Mouse (Mus musculus): ENCODE results near the gene Cngb1. TPM values are rescaled to one million over a fixed set of nuclear protein-coding genes. Genes with fewer than 3 reads are reported as not detected.

The Cngb1 gene
- polyA plus RNA-seq (2016; fragmentation: Nextera tagmentation; extraction: Ambion mirVana), result 0.04 TPM in 1 of 2 replicates, not detected in the other

GRCm38 (mm10) chr8:95306431-95306830 lies at the start of gene Cngb1:
Gene Cngb1, minus strand, starts transcription at chr8:95306585.
- Histone ChIP-seq H3K27me3 (ENCODE audit: low read depth, poor library complexity, severe bottlenecking) (no peaks in the 10 kb centered on the region), H3K4me1 (peaks cover 6% of the 10 kb centered on the region; the same call in 1 of the 2 replicates), H3K36me3 (no peaks in the 10 kb centered on the region), H3K4me3 (no peak within 1 kb of the TSS), H3K27ac (no peak within 1 kb of the TSS), H3K9me3 (replicated peaks) (no peaks in the 10 kb centered on the region)
- no peak for DNase-seq (ENCODE audit: low spot score)
- WGBS, result 51% methylated on average over 6 of the region's 6 CpGs

GRCm38 (mm10) chr8:95354606-95355005 lies 48.2 kb upstream of the Cngb1 start:
- Histone ChIP-seq H3K36me3 (peaks cover 4% of the 10 kb centered on the region; the same call in 1 of the 2 replicates), H3K4me3 (no peak overlapping the region), H3K27me3 (ENCODE audit: low read depth, poor library complexity, severe bottlenecking) (peaks cover 51% of the 10 kb centered on the region), H3K9me3 (replicated peaks) (no peaks in the 10 kb centered on the region), H3K27ac (no peak overlapping the region), H3K4me1 (peaks cover 41% of the 10 kb centered on the region)
- DNase-seq (ENCODE audit: low spot score), result no peak
- 88% methylated on average over 2 of the region's 2 CpGs for WGBS

GRCm38 (mm10) chr8:95352871-95353866 lies 46.8 kb upstream of the Cngb1 start:
- peaks cover 33% of the 10 kb centered on the region for H3K4me1 ChIP-seq
- H3K9me3 ChIP-seq (replicated peaks), result no peaks in the 10 kb centered on the region
- peaks cover 64% of the 10 kb centered on the region for H3K27me3 ChIP-seq (ENCODE audit: low read depth, poor library complexity, severe bottlenecking)

DNA sequence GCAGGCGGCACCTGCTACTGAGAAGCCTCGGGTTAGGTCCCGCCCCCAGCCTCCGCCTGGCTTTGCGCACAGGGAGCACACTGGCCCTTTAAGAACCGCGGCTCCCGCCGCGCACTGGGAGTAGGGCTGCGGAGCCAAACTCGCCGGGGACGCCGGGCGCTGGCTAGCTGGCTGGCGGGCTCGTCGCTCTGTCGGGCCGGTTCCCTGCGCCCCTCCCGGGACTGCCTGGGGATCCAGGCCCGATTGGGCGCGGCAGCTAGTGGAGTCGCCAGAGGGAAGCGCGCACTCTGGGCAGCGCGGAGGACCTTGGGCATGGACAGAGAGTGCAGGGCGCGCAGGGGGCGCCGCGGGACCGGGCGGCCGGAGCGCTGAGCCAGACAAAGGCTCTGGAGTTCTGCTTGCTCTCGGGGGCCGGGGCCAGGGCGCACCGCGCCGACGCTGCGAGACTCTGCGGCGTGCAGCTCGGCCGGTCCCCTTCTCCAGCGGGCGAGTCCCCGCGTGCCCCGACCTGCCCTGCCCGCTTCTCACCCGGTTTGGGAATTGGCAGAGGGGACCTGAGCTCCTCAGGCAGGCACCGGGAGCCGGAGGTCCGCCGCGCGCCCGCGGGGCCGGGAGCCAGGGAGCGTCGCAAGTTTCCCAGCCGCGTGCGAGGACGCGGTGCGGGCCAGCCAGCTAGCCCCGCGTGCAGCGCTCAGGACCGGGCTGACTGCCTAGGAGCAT lies 45.9 kb upstream of the Cngb1 start, which contains the start of gene Mmp15:
Mmp15 (plus strand) TSS at position 118 of the 720 bp plus-strand sequence.
- peaks cover 4% of the 10 kb centered on the region; the same call in 1 of the 2 replicates for H3K36me3 ChIP-seq
- under 1% methylated on average over 80 of the region's 80 CpGs for WGBS
- H3K4me1 ChIP-seq, result peaks cover 33% of the 10 kb centered on the region
- no peaks in the 10 kb centered on the region for H3K9me3 ChIP-seq (replicated peaks)
- peak; percentile 78 for DNase-seq (ENCODE audit: low spot score)
- H3K27ac ChIP-seq, result peak within 1 kb of the TSS; percentile 93
- H3K4me3 ChIP-seq, result peak within 1 kb of the TSS; percentile 86
- H3K27me3 ChIP-seq (ENCODE audit: low read depth, poor library complexity, severe bottlenecking), result peaks cover 68% of the 10 kb centered on the region

More at GRCm38 (mm10) chr8:95352871-95353866, 46.8 kb upstream of the Cngb1 start:
- peak; percentile 84 for DNase-seq (ENCODE audit: low spot score)
- H3K36me3 ChIP-seq, result peaks cover 4% of the 10 kb centered on the region; the same call in 1 of the 2 replicates
- H3K4me3 ChIP-seq, result peak overlapping the region; percentile 86
- 2% methylated on average over 62 of the region's 62 CpGs for WGBS
- H3K27ac ChIP-seq, result peak overlapping the region; percentile 93

DNA sequence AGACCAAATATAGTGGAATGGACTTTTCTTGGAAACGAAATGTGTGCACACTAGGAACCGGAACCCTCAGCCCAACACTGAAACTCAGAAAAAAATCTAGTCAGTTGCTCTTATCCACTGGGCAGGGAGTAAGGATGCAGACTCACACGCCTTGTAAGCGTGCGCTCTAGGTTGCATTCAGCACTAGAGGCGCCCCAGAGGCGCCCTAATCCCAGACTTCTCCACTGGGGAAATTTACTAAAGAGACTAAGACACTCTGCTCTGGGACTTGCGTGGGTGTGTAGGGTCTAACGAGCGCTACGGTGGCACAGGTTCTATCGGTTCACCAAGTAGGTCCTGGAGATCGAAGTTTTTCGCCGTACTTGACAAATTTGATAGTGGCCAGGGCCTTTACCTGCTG lies 45.1 kb upstream of the Cngb1 start:
- DNase-seq (ENCODE audit: low spot score), result no peak
- 6% methylated on average over 15 of the region's 15 CpGs for WGBS
- no peaks in the 10 kb centered on the region for H3K9me3 ChIP-seq (replicated peaks)
- peak overlapping the region; percentile 86 for H3K4me3 ChIP-seq
- peaks cover 40% of the 10 kb centered on the region for H3K4me1 ChIP-seq
- H3K27ac ChIP-seq, result no peak overlapping the region
- peaks cover 68% of the 10 kb centered on the region for H3K27me3 ChIP-seq (ENCODE audit: low read depth, poor library complexity, severe bottlenecking)
- H3K36me3 ChIP-seq, result peaks cover 4% of the 10 kb centered on the region; the same call in 1 of the 2 replicates

DNA sequence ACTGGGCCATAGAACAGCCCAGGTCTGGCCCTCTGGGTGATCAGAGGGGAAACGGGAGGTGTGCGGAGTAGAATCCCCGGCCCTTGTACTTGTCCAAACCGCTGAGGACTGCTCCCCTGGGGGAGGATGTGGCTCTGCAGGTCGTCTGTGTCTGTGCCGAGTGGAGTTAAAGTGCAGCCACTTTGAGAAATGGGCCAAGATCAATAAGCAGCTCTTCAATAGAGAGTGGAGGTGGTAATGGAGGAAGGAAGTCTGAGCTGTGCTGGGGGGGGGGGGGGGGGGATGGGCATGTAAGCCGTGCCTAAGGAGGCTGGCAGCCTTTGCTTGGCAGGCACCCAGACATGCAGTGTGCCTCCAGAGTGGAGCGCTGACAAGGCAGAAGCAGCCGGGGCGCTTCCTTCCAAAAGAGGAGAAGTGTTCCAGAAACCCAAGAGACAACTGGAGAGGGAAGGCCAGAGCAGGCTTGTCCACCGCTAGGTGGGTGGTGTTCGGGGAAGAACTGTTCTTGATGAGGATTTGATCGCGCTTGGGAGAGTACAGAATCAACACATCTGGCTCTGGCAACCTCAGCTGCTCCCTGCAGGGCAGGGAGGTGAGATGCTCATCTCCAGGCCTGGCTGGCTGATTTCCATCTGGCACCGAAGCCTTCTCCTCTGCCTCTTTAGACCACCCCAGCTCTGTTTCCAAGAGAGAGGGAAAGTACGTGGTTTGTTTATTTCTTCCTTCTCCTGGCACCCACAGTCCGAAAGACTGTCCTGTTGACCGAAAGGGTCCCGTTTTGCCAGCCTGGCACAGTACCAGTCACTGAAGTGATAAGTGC lies 42.6 kb upstream of the Cngb1 start:
- WGBS, result 70% methylated on average over 19 of the region's 19 CpGs
- Histone ChIP-seq H3K27me3 (ENCODE audit: low read depth, poor library complexity, severe bottlenecking) (peaks cover 59% of the 10 kb centered on the region), H3K36me3 (peaks cover 16% of the 10 kb centered on the region), H3K9me3 (replicated peaks) (no peaks in the 10 kb centered on the region), H3K4me1 (peaks cover 43% of the 10 kb centered on the region), H3K4me3 (no peak overlapping the region), H3K27ac (no peak overlapping the region)
- no peak for DNase-seq (ENCODE audit: low spot score)

GRCm38 (mm10) chr8:95348356-95348755 lies 42.0 kb upstream of the Cngb1 start:
- WGBS, result 93% methylated on average over 2 of the region's 2 CpGs

GRCm38 (mm10) chr8:95346643-95347545 lies 40.5 kb upstream of the Cngb1 start:
- Histone ChIP-seq H3K27ac (no peak overlapping the region), H3K9me3 (replicated peaks) (no peaks in the 10 kb centered on the region), H3K4me3 (no peak overlapping the region), H3K36me3 (peaks cover 30% of the 10 kb centered on the region), H3K4me1 (peaks cover 22% of the 10 kb centered on the region), H3K27me3 (ENCODE audit: low read depth, poor library complexity, severe bottlenecking) (peaks cover 38% of the 10 kb centered on the region)
- WGBS, result 9% methylated on average over 8 of the region's 8 CpGs
- DNase-seq (ENCODE audit: low spot score), result peak; percentile 81

More at GRCm38 (mm10) chr8:95348356-95348755, 42.0 kb upstream of the Cngb1 start:
- Histone ChIP-seq H3K9me3 (replicated peaks) (no peaks in the 10 kb centered on the region), H3K27me3 (ENCODE audit: low read depth, poor library complexity, severe bottlenecking) (peaks cover 52% of the 10 kb centered on the region), H3K36me3 (peaks cover 23% of the 10 kb centered on the region), H3K4me1 (peaks cover 37% of the 10 kb centered on the region), H3K27ac (no peak overlapping the region), H3K4me3 (no peak overlapping the region)
- no peak for DNase-seq (ENCODE audit: low spot score)

DNA sequence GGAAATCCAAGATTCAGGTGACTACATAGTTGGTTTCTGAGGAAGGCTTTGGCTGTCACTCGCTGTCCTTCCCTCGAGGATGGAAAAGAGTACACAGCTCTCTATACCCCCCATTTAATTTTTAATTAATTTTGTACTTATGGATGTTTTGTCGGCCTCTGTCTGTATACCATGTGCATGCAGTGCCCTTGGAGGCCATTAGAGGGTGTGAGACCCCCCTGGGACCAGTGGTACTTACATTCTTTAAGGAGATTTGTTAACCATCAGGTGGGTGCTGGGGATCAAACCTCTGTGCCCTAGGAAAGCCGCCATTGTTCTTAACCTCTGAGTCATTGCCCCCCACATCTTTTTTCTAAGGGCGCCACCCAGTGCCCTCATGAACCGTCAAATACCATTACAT lies 38.3 kb upstream of the Cngb1 start:
- Histone ChIP-seq H3K4me3 (no peak overlapping the region), H3K36me3 (peaks cover 43% of the 10 kb centered on the region), H3K27ac (no peak overlapping the region), H3K4me1 (peaks cover 11% of the 10 kb centered on the region), H3K27me3 (ENCODE audit: low read depth, poor library complexity, severe bottlenecking) (peaks cover 18% of the 10 kb centered on the region), H3K9me3 (replicated peaks) (no peaks in the 10 kb centered on the region)
- WGBS, result 83% methylated on average over 6 of the region's 6 CpGs
- DNase-seq (ENCODE audit: low spot score), result no peak

GRCm38 (mm10) chr8:95341721-95342120 lies 35.3 kb upstream of the Cngb1 start:
- DNase-seq (ENCODE audit: low spot score), result no peak
- H3K27me3 ChIP-seq (ENCODE audit: low read depth, poor library complexity, severe bottlenecking), result no peaks in the 10 kb centered on the region
- peaks cover 62% of the 10 kb centered on the region for H3K36me3 ChIP-seq
- no peaks in the 10 kb centered on the region for H3K9me3 ChIP-seq (replicated peaks)
- H3K4me1 ChIP-seq, result peaks cover 7% of the 10 kb centered on the region
- 73% methylated on average over 5 of the region's 5 CpGs for WGBS
- H3K27ac ChIP-seq, result no peak overlapping the region
- no peak overlapping the region for H3K4me3 ChIP-seq

GRCm38 (mm10) chr8:95336363-95336762 lies 30.0 kb upstream of the Cngb1 start:
- Histone ChIP-seq H3K27ac (no peak overlapping the region), H3K9me3 (replicated peaks) (no peaks in the 10 kb centered on the region), H3K36me3 (peaks cover 50% of the 10 kb centered on the region), H3K27me3 (ENCODE audit: low read depth, poor library complexity, severe bottlenecking) (no peaks in the 10 kb centered on the region), H3K4me1 (peaks cover 6% of the 10 kb centered on the region), H3K4me3 (no peak overlapping the region)
- no peak for DNase-seq (ENCODE audit: low spot score)

Data from limb, embryonic 10.5 days (tissue).